Mouse (Mus musculus): ENCODE data around the gene Trove2. TPM values are rescaled to one million over a fixed set of nuclear protein-coding genes. Genes with fewer than 3 reads are reported as not detected.

Gene Trove2
- polyA plus RNA-seq, 1 experiment from 2014 or later: 17.4 TPM

DNA sequence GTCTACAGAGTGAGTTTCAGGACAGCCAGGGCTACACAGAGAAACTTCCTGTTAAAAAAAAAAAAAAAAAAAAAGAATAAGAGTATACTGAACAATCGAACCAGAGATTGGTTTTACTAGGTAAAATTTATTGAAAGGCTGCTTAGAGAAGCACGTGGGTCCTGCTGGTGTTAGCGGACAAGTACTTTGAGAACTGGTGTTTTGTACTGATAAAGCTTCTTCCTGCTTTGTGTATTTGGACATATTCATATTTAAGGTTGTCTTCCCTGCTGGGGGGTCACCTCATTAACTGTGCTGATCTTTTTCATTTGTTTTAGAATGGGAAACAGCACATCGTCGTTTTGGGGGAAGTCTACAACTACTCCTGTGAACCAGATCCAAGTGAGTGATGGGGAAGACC, 35.5 kb downstream of the Trove2 start:
- H3K4me3 ChIP-seq (ENCODE audit: low read length): no peak overlapping the region
- H3K4me2 ChIP-seq (replicated peaks; ENCODE audit: low read depth, low read length): no peak overlapping the region
- H3K4me1 ChIP-seq (ENCODE audit: control insufficient read depth, insufficient read depth, low read length): no peaks in the 10 kb centered on the region
- WGBS: 89% methylated on average over 5 of the region's 5 CpGs
- H3K9me3 ChIP-seq (ENCODE audit: control insufficient read depth, low read length): no peaks in the 10 kb centered on the region
- no peak overlapping the region for H3K27ac ChIP-seq (ENCODE audit: low read depth, low read length)
- no peak overlapping the region for H3K9ac ChIP-seq (ENCODE audit: low read depth, low read length)
- no peak for ATAC-seq (ENCODE audit: low FRiP score, low TSS enrichment)
- H3K27me3 ChIP-seq (ENCODE audit: control insufficient read depth, insufficient read depth, low read length): no peaks in the 10 kb centered on the region
- peaks cover 23% of the 10 kb centered on the region for H3K36me3 ChIP-seq (ENCODE audit: control insufficient read depth, insufficient read depth, low read length)

DNA sequence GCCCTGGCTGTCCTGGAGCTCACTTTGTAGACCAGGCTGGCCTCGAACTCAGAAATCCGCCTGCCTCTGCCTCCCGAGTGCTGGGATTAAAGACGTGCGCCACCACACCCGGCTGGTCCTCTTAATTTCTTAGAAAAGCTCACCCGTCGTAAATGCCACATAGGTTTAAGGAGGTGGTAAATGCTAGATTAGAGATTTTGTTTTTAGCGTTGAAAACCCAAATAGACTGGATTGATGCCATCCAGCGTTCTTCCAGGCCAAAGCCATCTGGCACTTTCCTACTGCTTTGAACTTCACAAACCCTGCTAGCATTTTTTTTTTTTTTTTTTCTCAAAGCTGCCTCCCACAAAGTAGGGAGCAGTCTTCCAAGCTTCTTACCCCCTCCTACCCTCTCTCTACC, 36.3 kb downstream of the Trove2 start:
- 91% methylated on average over 9 of the region's 10 CpGs for WGBS
- ATAC-seq (ENCODE audit: low FRiP score, low TSS enrichment): no peak
- Histone ChIP-seq H3K36me3 (ENCODE audit: control insufficient read depth, insufficient read depth, low read length) (peaks cover 18% of the 10 kb centered on the region; the same call in 1 of the 2 replicates), H3K4me2 (replicated peaks; ENCODE audit: low read depth, low read length) (no peak overlapping the region), H3K9me3 (ENCODE audit: control insufficient read depth, low read length) (no peaks in the 10 kb centered on the region), H3K4me3 (ENCODE audit: low read length) (no peak overlapping the region), H3K9ac (ENCODE audit: low read depth, low read length) (no peak overlapping the region), H3K27ac (ENCODE audit: low read depth, low read length) (no peak overlapping the region), H3K27me3 (ENCODE audit: control insufficient read depth, insufficient read depth, low read length) (no peaks in the 10 kb centered on the region), H3K4me1 (ENCODE audit: control insufficient read depth, insufficient read depth, low read length) (no peaks in the 10 kb centered on the region)

DNA sequence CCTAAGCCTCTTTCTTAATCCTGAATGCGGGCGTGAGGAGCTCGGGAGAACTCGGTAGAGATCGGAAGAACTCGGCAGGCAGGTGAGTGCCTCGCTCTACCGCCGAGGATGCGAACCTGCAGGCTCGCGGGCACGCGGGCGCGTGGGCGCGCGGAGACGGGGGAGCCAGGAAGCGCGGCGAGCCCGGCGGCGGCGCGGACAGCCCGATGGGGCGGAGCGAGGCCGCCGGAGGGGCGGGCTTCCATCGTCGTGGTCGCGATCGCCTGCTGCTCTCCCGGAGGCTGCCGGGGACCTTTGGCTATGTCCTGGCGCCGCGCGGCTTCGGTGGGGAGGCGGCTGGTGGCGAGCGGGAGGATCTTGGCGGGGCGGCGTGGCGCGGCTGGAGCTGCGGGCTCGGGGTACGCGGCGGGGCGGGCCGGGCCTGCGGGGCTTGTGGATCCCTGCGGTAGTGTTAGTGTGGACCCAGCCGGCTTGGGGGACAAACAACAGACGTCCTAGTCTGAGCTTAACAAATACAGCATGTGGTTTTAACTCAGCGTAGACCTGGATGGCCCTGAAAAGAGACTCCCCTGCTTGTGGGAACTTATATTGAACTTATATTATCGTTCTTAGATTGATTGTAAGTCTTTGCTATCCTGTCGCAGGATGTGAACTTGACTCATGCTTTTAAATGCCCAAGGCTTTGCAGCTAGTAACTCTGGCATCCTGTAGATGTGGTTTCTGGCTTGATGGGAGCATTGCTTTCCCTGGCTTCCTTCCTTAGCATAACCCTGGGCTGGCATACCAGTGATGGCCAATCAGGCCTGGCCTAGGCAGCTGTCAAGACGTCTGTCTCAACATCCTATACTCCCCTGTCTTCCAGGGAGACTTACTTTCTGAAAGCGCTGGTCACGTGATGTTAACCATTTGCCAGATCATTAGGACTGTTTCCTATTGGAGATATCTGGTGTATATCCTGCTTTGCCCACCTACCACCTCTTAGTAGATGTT, 37.2 kb downstream of the Trove2 start:
- peak overlapping the region; percentile 73 for H3K4me2 ChIP-seq (replicated peaks; ENCODE audit: low read depth, low read length)
- no peaks in the 10 kb centered on the region for H3K27me3 ChIP-seq (ENCODE audit: control insufficient read depth, insufficient read depth, low read length)
- H3K9ac ChIP-seq (ENCODE audit: low read depth, low read length): peak overlapping the region; percentile 74
- peaks cover 14% of the 10 kb centered on the region; the same call in 1 of the 2 replicates for H3K36me3 ChIP-seq (ENCODE audit: control insufficient read depth, insufficient read depth, low read length)
- H3K27ac ChIP-seq (ENCODE audit: low read depth, low read length): peak overlapping the region; percentile 78; the same call in 1 of the 2 replicates
- peak overlapping the region; percentile 68 for H3K4me3 ChIP-seq (ENCODE audit: low read length)
- H3K9me3 ChIP-seq (ENCODE audit: control insufficient read depth, low read length): no peaks in the 10 kb centered on the region
- WGBS: under 1% methylated on average over 71 of the region's 71 CpGs
- no peaks in the 10 kb centered on the region for H3K4me1 ChIP-seq (ENCODE audit: control insufficient read depth, insufficient read depth, low read length)
- ATAC-seq (ENCODE audit: low FRiP score, low TSS enrichment): peak; percentile 93

DNA sequence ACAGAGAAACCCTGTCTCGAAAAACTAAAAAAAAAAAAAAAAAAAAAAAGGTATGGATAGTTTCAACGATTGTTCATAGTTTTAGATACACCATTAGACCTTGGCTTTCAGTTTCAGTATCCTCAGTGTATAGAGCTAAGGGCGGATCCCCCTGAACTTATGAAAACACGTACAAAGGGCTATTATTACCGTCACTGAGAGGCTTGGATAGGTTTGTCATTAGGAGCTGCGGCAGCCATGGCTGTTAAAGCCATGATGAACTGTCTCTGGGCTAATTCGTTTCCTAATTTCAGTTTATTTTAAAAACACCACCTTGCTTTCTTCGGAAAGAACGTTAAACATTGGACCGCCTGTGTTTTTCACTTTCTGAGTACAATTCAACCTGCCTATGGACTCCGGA, 38.1 kb downstream of the Trove2 start:
- Histone ChIP-seq H3K4me2 (replicated peaks; ENCODE audit: low read depth, low read length) (peak overlapping the region; percentile 73), H3K4me3 (ENCODE audit: low read length) (peak overlapping the region; percentile 68), H3K9me3 (ENCODE audit: control insufficient read depth, low read length) (no peaks in the 10 kb centered on the region), H3K9ac (ENCODE audit: low read depth, low read length) (peak overlapping the region; percentile 74), H3K4me1 (ENCODE audit: control insufficient read depth, insufficient read depth, low read length) (no peaks in the 10 kb centered on the region), H3K36me3 (ENCODE audit: control insufficient read depth, insufficient read depth, low read length) (peaks cover 11% of the 10 kb centered on the region; the same call in 1 of the 2 replicates), H3K27me3 (ENCODE audit: control insufficient read depth, insufficient read depth, low read length) (no peaks in the 10 kb centered on the region), H3K27ac (ENCODE audit: low read depth, low read length) (no peak overlapping the region)
- 22% methylated on average over 11 of the region's 11 CpGs for WGBS
- peak; percentile 16; the same call in 1 of the 2 replicates for ATAC-seq (ENCODE audit: low FRiP score, low TSS enrichment)

DNA sequence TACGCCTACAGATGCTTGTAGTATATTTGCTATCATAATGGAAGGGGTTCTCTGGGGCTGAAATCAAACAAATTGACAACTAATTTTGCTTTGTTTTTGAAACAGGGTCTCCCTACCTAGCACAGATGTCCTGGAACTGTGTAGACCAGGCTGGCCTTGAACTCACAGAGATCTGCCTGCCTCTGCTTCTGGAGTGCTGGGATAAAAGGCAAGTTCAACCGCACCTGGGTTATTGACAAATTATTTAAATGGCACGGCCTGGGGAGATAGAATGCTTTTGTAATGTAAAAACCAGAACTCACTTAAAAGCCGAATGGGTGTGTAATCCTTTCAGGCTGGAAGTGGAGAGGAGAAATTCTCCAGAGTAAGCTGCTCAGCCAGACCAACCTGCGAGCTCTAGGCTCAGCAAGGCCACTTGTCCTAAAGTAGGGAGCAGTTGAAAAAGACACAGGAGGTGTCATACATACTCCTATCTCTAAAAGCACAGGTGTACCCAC, 42.9 kb downstream of the Trove2 start:
- 81% methylated on average over 5 of the region's 5 CpGs for WGBS
- Histone ChIP-seq H3K27me3 (ENCODE audit: control insufficient read depth, insufficient read depth, low read length) (no peaks in the 10 kb centered on the region), H3K4me2 (replicated peaks; ENCODE audit: low read depth, low read length) (no peak overlapping the region), H3K4me1 (ENCODE audit: control insufficient read depth, insufficient read depth, low read length) (no peaks in the 10 kb centered on the region), H3K4me3 (ENCODE audit: low read length) (no peak overlapping the region), H3K9ac (ENCODE audit: low read depth, low read length) (no peak overlapping the region), H3K27ac (ENCODE audit: low read depth, low read length) (no peak overlapping the region), H3K9me3 (ENCODE audit: control insufficient read depth, low read length) (no peaks in the 10 kb centered on the region), H3K36me3 (ENCODE audit: control insufficient read depth, insufficient read depth, low read length) (no peaks in the 10 kb centered on the region)
- ATAC-seq (ENCODE audit: low FRiP score, low TSS enrichment): no peak

DNA sequence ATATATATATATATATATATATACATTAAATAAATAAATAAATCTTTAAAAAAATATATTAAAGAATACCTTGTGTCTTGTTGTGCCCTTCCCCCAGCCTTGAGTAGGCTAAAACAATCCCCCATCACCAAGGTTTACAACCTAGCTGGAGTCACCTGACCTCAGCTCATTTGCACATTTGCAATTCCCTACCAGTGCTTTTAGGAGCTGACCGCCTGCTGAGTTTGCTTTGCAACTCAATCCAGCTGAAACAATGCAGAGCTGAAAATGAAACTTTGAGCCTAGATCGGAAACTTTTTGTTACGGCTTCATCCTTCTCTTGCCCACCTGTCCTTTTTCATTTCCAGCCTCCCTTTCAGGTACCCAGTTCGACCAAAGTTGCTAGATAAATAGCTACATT, 45.2 kb downstream of the Trove2 start:
- Histone ChIP-seq H3K27me3 (ENCODE audit: control insufficient read depth, insufficient read depth, low read length) (no peaks in the 10 kb centered on the region), H3K4me1 (ENCODE audit: control insufficient read depth, insufficient read depth, low read length) (no peaks in the 10 kb centered on the region), H3K27ac (ENCODE audit: low read depth, low read length) (no peak overlapping the region), H3K9me3 (ENCODE audit: control insufficient read depth, low read length) (no peaks in the 10 kb centered on the region), H3K4me2 (replicated peaks; ENCODE audit: low read depth, low read length) (no peak overlapping the region), H3K9ac (ENCODE audit: low read depth, low read length) (no peak overlapping the region), H3K36me3 (ENCODE audit: control insufficient read depth, insufficient read depth, low read length) (no peaks in the 10 kb centered on the region), H3K4me3 (ENCODE audit: low read length) (no peak overlapping the region)
- ATAC-seq (ENCODE audit: low FRiP score, low TSS enrichment): no peak
- WGBS: 31% methylated on average over 4 of the region's 4 CpGs

DNA sequence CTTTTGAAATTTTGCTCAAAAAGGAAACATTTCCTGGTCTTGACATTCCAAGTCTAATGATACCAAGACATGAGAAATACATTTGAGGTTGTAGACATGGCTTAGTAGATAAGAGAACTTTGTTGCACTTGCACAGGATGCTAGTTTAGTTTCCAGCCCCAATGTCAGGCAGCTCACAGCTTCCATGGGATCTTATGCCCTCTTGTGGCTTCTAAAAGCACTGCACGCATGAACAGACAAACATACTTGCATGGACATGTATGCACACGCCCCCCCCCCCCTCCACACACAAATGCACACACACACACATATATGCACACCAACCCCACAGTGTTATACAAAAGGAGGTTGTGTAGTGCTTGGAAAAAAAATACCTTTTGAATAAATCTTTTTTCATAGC, 46.0 kb downstream of the Trove2 start:
- WGBS: 88% methylated on average over 2 of the region's 2 CpGs
- ATAC-seq (ENCODE audit: low FRiP score, low TSS enrichment): no peak

DNA sequence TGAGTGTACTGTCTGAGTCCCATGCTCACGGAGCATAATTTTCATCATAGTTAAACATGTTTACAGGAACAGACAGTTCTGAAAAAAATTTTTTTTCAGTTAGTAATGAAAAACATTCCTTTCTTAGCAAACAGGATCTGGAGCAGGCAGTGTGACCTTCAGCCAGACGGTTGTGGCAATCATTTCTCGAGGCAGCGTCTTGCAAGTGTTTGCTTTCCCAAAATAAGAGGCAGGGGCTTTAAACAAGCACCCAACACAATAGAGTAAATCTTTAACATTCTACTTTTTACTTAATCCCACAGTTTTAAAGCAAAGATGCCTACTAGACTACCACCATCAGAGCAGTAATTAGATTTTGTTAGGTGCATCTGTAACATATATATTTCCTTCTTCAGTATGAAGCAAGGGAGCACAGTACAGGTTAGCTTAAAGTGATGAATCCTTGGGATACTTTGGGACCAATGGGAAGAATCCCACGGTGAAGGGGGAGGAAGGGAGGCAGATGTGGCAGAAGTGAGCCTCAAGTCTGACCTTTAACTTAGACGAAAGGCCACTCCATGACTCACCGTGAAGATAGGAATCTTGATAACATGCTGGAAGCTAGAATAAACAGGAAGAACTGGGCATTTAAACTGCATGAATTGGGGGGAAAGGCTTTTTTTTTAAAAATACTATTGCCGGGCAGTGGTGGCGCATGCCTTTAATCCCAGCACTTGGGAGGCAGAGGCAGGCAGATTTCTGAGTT, 49.0 kb downstream of the Trove2 start:
- H3K9me3 ChIP-seq (ENCODE audit: control insufficient read depth, low read length): no peaks in the 10 kb centered on the region
- H3K27ac ChIP-seq (ENCODE audit: low read depth, low read length): no peak overlapping the region
- no peak overlapping the region for H3K4me3 ChIP-seq (ENCODE audit: low read length)
- no peak overlapping the region for H3K9ac ChIP-seq (ENCODE audit: low read depth, low read length)
- H3K4me1 ChIP-seq (ENCODE audit: control insufficient read depth, insufficient read depth, low read length): no peaks in the 10 kb centered on the region
- H3K27me3 ChIP-seq (ENCODE audit: control insufficient read depth, insufficient read depth, low read length): no peaks in the 10 kb centered on the region
- WGBS: 64% methylated on average over 9 of the region's 9 CpGs
- no peak for ATAC-seq (ENCODE audit: low FRiP score, low TSS enrichment)
- H3K4me2 ChIP-seq (replicated peaks; ENCODE audit: low read depth, low read length): no peak overlapping the region
- no peaks in the 10 kb centered on the region for H3K36me3 ChIP-seq (ENCODE audit: control insufficient read depth, insufficient read depth, low read length)

More for the DNA sequence above, 46.0 kb downstream of the Trove2 start:
- Histone ChIP-seq H3K4me3 (ENCODE audit: low read length) (no peak overlapping the region), H3K4me2 (replicated peaks; ENCODE audit: low read depth, low read length) (no peak overlapping the region), H3K36me3 (ENCODE audit: control insufficient read depth, insufficient read depth, low read length) (no peaks in the 10 kb centered on the region), H3K27me3 (ENCODE audit: control insufficient read depth, insufficient read depth, low read length) (no peaks in the 10 kb centered on the region), H3K9ac (ENCODE audit: low read depth, low read length) (no peak overlapping the region), H3K27ac (ENCODE audit: low read depth, low read length) (no peak overlapping the region), H3K9me3 (ENCODE audit: control insufficient read depth, low read length) (no peaks in the 10 kb centered on the region), H3K4me1 (ENCODE audit: control insufficient read depth, insufficient read depth, low read length) (no peaks in the 10 kb centered on the region)

Data from kidney, embryonic 14.5 days (tissue).